Mouse (Mus musculus): Measurements from ENCODE around the gene Poc1b. TPM values are rescaled to one million over a fixed set of nuclear protein-coding genes. Genes with fewer than 3 reads are reported as not detected.

Poc1b gene
- total and polyA plus RNA-seq, 2 experiments from 2014 or later: 8.9 to 11.0 TPM

DNA sequence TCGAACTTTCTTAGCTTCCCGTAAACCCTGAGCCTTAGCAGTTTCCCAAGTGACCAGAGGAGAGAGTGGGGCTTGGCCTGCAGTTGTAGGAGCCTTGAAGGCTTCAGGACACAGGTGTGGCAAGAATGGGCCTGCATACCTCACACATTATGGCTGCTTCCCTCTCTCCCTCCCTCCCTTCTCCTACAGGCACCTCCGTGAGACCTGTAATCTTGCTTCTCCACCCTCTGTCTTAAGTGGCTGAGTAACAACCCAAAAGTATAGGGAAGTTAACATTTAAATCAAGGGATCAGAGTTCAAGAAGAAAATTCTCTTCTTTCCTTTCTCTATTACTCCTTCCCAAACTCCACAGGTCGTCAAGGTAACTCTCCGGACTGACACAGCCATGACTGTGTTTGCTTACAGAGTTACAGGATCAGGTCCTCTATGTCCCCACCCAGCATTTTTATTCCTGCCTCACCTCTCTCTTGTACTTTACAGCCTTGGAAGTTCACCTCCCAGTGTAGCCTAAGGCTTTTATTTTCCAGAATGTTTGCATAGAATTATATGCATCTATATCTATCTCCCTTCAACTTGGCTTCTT lies 137.2 kb downstream of the Poc1b start:
- no peak overlapping the region for H3K9ac ChIP-seq (replicated peaks; ENCODE audit: low read length, poor library complexity, severe bottlenecking)
- H3K36me3 ChIP-seq (ENCODE audit: insufficient read depth, low read length): no peaks in the 10 kb centered on the region
- WGBS: 86% methylated on average over 5 of the region's 5 CpGs
- ATAC-seq (ENCODE audit: low FRiP score) (no peak), DNase-seq (ENCODE audit: low spot score) (no peak)
- no peak overlapping the region for H3K4me2 ChIP-seq (ENCODE audit: low read depth, low read length, poor library complexity, severe bottlenecking)
- no peaks in the 10 kb centered on the region for H3K4me1 ChIP-seq (ENCODE audit: insufficient read depth, low read length)
- no peak overlapping the region for H3K27ac ChIP-seq (ENCODE audit: low read depth, low read length)
- H3K9me3 ChIP-seq (ENCODE audit: low read length): no peaks in the 10 kb centered on the region
- no peak overlapping the region for H3K4me3 ChIP-seq (ENCODE audit: low read depth, low read length)
- H3K27me3 ChIP-seq (ENCODE audit: insufficient read depth, low read length): no peaks in the 10 kb centered on the region
- TF ChIP-seq CTCF (IDR thresholded peaks at IDR 0.05): no peak

GRCm38 (mm10) chr10:99244655-99245260 lies 137.9 kb downstream of the Poc1b start:
- Histone ChIP-seq H3K9me3 (ENCODE audit: low read length) (no peaks in the 10 kb centered on the region), H3K4me1 (ENCODE audit: insufficient read depth, low read length) (no peaks in the 10 kb centered on the region), H3K4me3 (ENCODE audit: low read depth, low read length) (no peak overlapping the region), H3K9ac (replicated peaks; ENCODE audit: low read length, poor library complexity, severe bottlenecking) (no peak overlapping the region), H3K27ac (ENCODE audit: low read depth, low read length) (no peak overlapping the region), H3K36me3 (ENCODE audit: insufficient read depth, low read length) (no peaks in the 10 kb centered on the region), H3K27me3 (ENCODE audit: insufficient read depth, low read length) (no peaks in the 10 kb centered on the region), H3K4me2 (ENCODE audit: low read depth, low read length, poor library complexity, severe bottlenecking) (no peak overlapping the region)
- no peak for ATAC-seq (ENCODE audit: low FRiP score)
- TF ChIP-seq CTCF (IDR thresholded peaks at IDR 0.05): no peak
- DNase-seq (ENCODE audit: low spot score): no peak
- WGBS: 61% methylated on average over 7 of the region's 7 CpGs

- H3K4me3 ChIP-seq (ENCODE audit: low read depth, low read length): peak overlapping the region; percentile 5; the same call in 1 of the 2 replicates
- ATAC-seq (ENCODE audit: low FRiP score) (no peak), DNase-seq (ENCODE audit: low spot score) (no peak)
- no peaks in the 10 kb centered on the region for H3K9me3 ChIP-seq (ENCODE audit: low read length)
- H3K27ac ChIP-seq (ENCODE audit: low read depth, low read length): no peak overlapping the region
- peak overlapping the region; percentile 32 for H3K4me2 ChIP-seq (ENCODE audit: low read depth, low read length, poor library complexity, severe bottlenecking)
- no peaks in the 10 kb centered on the region for H3K4me1 ChIP-seq (ENCODE audit: insufficient read depth, low read length)
- no peaks in the 10 kb centered on the region for H3K36me3 ChIP-seq (ENCODE audit: insufficient read depth, low read length)
- H3K9ac ChIP-seq (replicated peaks; ENCODE audit: low read length, poor library complexity, severe bottlenecking): no peak overlapping the region
- H3K27me3 ChIP-seq (ENCODE audit: insufficient read depth, low read length): no peaks in the 10 kb centered on the region
- TF ChIP-seq CTCF (IDR thresholded peaks at IDR 0.05): no peak
- 52% methylated on average over 20 of the region's 20 CpGs for WGBS
These were observed 140.1 kb downstream of the Poc1b start for GRCm38 (mm10) chr10:99246797-99247508.

Other genes starting within 250 kb of the Poc1b start
- 189 and 224 TPM in 2 replicates for gene Atp2b1, start 192.6 kb upstream of the Poc1b start, total RNA-seq (2014; rRNA removed)
- gene Atp2b1, start 192.6 kb upstream of the Poc1b start, polyA plus RNA-seq (2015; fragmentation: Nextera tagmentation; extraction: Ambion mirVana): 275 and 299 TPM in 2 replicates
- gene Galnt4, start 1.1 kb downstream of the Poc1b start, total RNA-seq (2014; rRNA removed): 4.1 and 4.7 TPM in 2 replicates
- 2.4 and 2.5 TPM in 2 replicates for gene Galnt4, start 1.1 kb downstream of the Poc1b start, polyA plus RNA-seq (2015; fragmentation: Nextera tagmentation; extraction: Ambion mirVana)
- gene Phxr2, start 19.3 kb downstream of the Poc1b start, total RNA-seq (2014; rRNA removed): not detected in 2 replicates
- gene Phxr2, start 19.3 kb downstream of the Poc1b start, polyA plus RNA-seq (2015; fragmentation: Nextera tagmentation; extraction: Ambion mirVana): not detected in 2 replicates
- 47.7 and 52.1 TPM in 2 replicates for gene Dusp6, start 156.2 kb downstream of the Poc1b start, total RNA-seq (2014; rRNA removed)
- 23.5 and 25.4 TPM in 2 replicates for gene Dusp6, start 156.2 kb downstream of the Poc1b start, polyA plus RNA-seq (2015; fragmentation: Nextera tagmentation; extraction: Ambion mirVana)

Measured in midbrain, postnatal 0 days (tissue).